Mouse (Mus musculus) hindbrain, embryonic 10.5 days (tissue): Measurements from ENCODE around the gene Defb19. TPM values are rescaled to one million over a fixed set of nuclear protein-coding genes. Genes with fewer than 3 reads are reported as not detected.
A peak's percentile ranks its signal among the peaks of the same experiment; 100 is the strongest.

ENCODE experiments used
- DNase-seq: peaks from one replicate; pipeline ENCODE4 v3.0.0-alpha.2; 2017; ENCODE audit warnings: low spot score
- H3K27ac ChIP-seq: fragments of 300-500 bp; sonication (generic); 2 replicates; pipeline ENCODE4 v1.5.1; 2016; ENCODE audit warnings: mild to moderate bottlenecking, moderate library complexity
- H3K27me3 ChIP-seq: fragments of 300-500 bp; sonication (generic); 2 replicates; pipeline ENCODE4 v1.6.1; 2016; ENCODE audit warnings: mild to moderate bottlenecking; ENCODE audit not compliant: poor library complexity, insufficient read depth, severe bottlenecking
- H3K36me3 ChIP-seq: fragments of 300-500 bp; sonication (generic); 2 replicates; pipeline ENCODE4 v1.6.1; 2016; ENCODE audit warnings: mild to moderate bottlenecking, moderate library complexity
- H3K4me1 ChIP-seq: fragments of 300-500 bp; sonication (generic); replicated peaks from 2 replicates; pipeline ENCODE4 v1.6.1; 2016; ENCODE audit warnings: mild to moderate bottlenecking
- H3K4me3 ChIP-seq: fragments of 300-500 bp; sonication (generic); 2 replicates; pipeline ENCODE4 v1.5.1; 2016; ENCODE audit warnings: mild to moderate bottlenecking, moderate library complexity
- H3K9me3 ChIP-seq: fragments of 300-500 bp; sonication (generic); 2 replicates; pipeline ENCODE4 v1.6.1; 2016; ENCODE audit warnings: mild to moderate bottlenecking, moderate library complexity
- WGBS: fragments of 180-500 bp; shearing (Covaris S2); methylation state at CpG from one replicate; pipeline ENCODE4 v1.1.7; 2016; 5-methylcytosine and 5-hydroxymethylcytosine counted together
- polyA plus RNA-seq: library from polyadenylated mRNA; unstranded; fragments of >200 nt; fragmentation: Nextera tagmentation; extraction: Ambion mirVana; gene quantifications from 2 replicates; pipeline ENCODE4 v1.2.1, GENCODE M21; 2016

Defb19 gene
- polyA plus RNA-seq, 1 experiment from 2014 or later, result not detected

GRCm38 (mm10) chr2:152612193-152612592, 32.1 kb upstream of the Defb19 start:
- H3K4me3 ChIP-seq, result no peak overlapping the region
- peaks cover 10% of the 10 kb centered on the region for H3K4me1 ChIP-seq
- WGBS, result 34% methylated on average over 7 of the region's 8 CpGs
- no peak overlapping the region for H3K27ac ChIP-seq
- 0 out of 2 replicates have a peak, but pooled peaks cover 3% of the 10 kb centered on the region for H3K9me3 ChIP-seq
- no peaks in the 10 kb centered on the region for H3K27me3 ChIP-seq
- peak; percentile 24 for DNase-seq
- H3K36me3 ChIP-seq, result no peaks in the 10 kb centered on the region

- Histone ChIP-seq H3K36me3 (no peaks in the 10 kb centered on the region), H3K27me3 (no peaks in the 10 kb centered on the region), H3K4me3 (no peak overlapping the region), H3K27ac (no peak overlapping the region), H3K9me3 (0 out of 2 replicates have a peak, but pooled peaks cover 3% of the 10 kb centered on the region), H3K4me1 (peaks cover 10% of the 10 kb centered on the region)
- no peak for DNase-seq
- WGBS, result 100% methylated on average over 1 of the region's 1 CpGs
Measured at GRCm38 (mm10) chr2:152608719-152609118, 28.6 kb upstream of the Defb19 start.

- 77% methylated on average over 6 of the region's 6 CpGs for WGBS
- no peak for DNase-seq
- 0 out of 2 replicates have a peak, but pooled peaks cover 3% of the 10 kb centered on the region for H3K9me3 ChIP-seq
Measured at GRCm38 (mm10) chr2:152607746-152608145, 27.6 kb upstream of the Defb19 start.

GRCm38 (mm10) chr2:152604057-152604456, 23.9 kb upstream of the Defb19 start, which contains the start of gene Defb36:
Gene Defb36, plus strand, starts transcription at chr2:152604327.
- no peaks in the 10 kb centered on the region for H3K27me3 ChIP-seq
- H3K9me3 ChIP-seq, result 0 out of 2 replicates have a peak, but pooled peaks cover 3% of the 10 kb centered on the region
- DNase-seq, result peak; percentile 26
- H3K36me3 ChIP-seq, result no peaks in the 10 kb centered on the region
- H3K4me3 ChIP-seq, result no peak within 1 kb of the TSS
- 85% methylated on average over 15 of the region's 15 CpGs for WGBS
- H3K4me1 ChIP-seq, result no peaks in the 10 kb centered on the region
- no peak within 1 kb of the TSS for H3K27ac ChIP-seq

More at GRCm38 (mm10) chr2:152607746-152608145, 27.6 kb upstream of the Defb19 start:
- Histone ChIP-seq H3K4me3 (no peak overlapping the region), H3K27me3 (no peaks in the 10 kb centered on the region), H3K27ac (no peak overlapping the region), H3K36me3 (no peaks in the 10 kb centered on the region), H3K4me1 (peaks cover 10% of the 10 kb centered on the region)

GRCm38 (mm10) chr2:152601275-152601960, 21.3 kb upstream of the Defb19 start:
- 75% methylated on average over 4 of the region's 4 CpGs for WGBS
- no peaks in the 10 kb centered on the region for H3K36me3 ChIP-seq
- no peak for DNase-seq

GRCm38 (mm10) chr2:152600076-152600475, 20.0 kb upstream of the Defb19 start:
- WGBS, result 90% methylated on average over 6 of the region's 6 CpGs

More at GRCm38 (mm10) chr2:152601275-152601960, 21.3 kb upstream of the Defb19 start:
- Histone ChIP-seq H3K27ac (no peak overlapping the region), H3K4me3 (no peak overlapping the region), H3K9me3 (no peaks in the 10 kb centered on the region), H3K27me3 (no peaks in the 10 kb centered on the region), H3K4me1 (no peaks in the 10 kb centered on the region)

GRCm38 (mm10) chr2:152599299-152599698, 19.2 kb upstream of the Defb19 start, which contains the start of gene Defb45:
Gene Defb45, minus strand, starts transcription at chr2:152599399.
- Histone ChIP-seq H3K4me1 (no peaks in the 10 kb centered on the region), H3K9me3 (no peaks in the 10 kb centered on the region), H3K4me3 (no peak within 1 kb of the TSS), H3K27me3 (no peaks in the 10 kb centered on the region), H3K36me3 (no peaks in the 10 kb centered on the region), H3K27ac (no peak within 1 kb of the TSS)
- 71% methylated on average over 7 of the region's 7 CpGs for WGBS
- DNase-seq, result no peak

More at GRCm38 (mm10) chr2:152600076-152600475, 20.0 kb upstream of the Defb19 start:
- H3K27me3 ChIP-seq, result no peaks in the 10 kb centered on the region
- H3K9me3 ChIP-seq, result no peaks in the 10 kb centered on the region
- H3K36me3 ChIP-seq, result no peaks in the 10 kb centered on the region
- no peaks in the 10 kb centered on the region for H3K4me1 ChIP-seq
- no peak for DNase-seq
- no peak overlapping the region for H3K27ac ChIP-seq
- H3K4me3 ChIP-seq, result no peak overlapping the region

- no peaks in the 10 kb centered on the region for H3K27me3 ChIP-seq
- no peaks in the 10 kb centered on the region for H3K36me3 ChIP-seq
- H3K9me3 ChIP-seq, result no peaks in the 10 kb centered on the region
- no peaks in the 10 kb centered on the region for H3K4me1 ChIP-seq
- DNase-seq, result no peak
- no peak overlapping the region for H3K4me3 ChIP-seq
- H3K27ac ChIP-seq, result no peak overlapping the region
- WGBS, result 49% methylated on average over 6 of the region's 6 CpGs
Measured at GRCm38 (mm10) chr2:152589021-152589420, 8.9 kb upstream of the Defb19 start.

GRCm38 (mm10) chr2:152588450-152588849, 8.3 kb upstream of the Defb19 start:
- Histone ChIP-seq H3K4me3 (no peak overlapping the region), H3K36me3 (no peaks in the 10 kb centered on the region), H3K9me3 (no peaks in the 10 kb centered on the region), H3K4me1 (no peaks in the 10 kb centered on the region), H3K27ac (no peak overlapping the region), H3K27me3 (no peaks in the 10 kb centered on the region)
- DNase-seq, result no peak
- 61% methylated on average over 2 of the region's 2 CpGs for WGBS

GRCm38 (mm10) chr2:152586926-152587560, 6.9 kb upstream of the Defb19 start:
- peak; percentile 18 for DNase-seq
- Histone ChIP-seq H3K4me1 (no peaks in the 10 kb centered on the region), H3K36me3 (no peaks in the 10 kb centered on the region), H3K27ac (no peak overlapping the region), H3K4me3 (no peak overlapping the region), H3K9me3 (no peaks in the 10 kb centered on the region), H3K27me3 (no peaks in the 10 kb centered on the region)
- WGBS, result 78% methylated on average over 4 of the region's 4 CpGs

- Histone ChIP-seq H3K9me3 (no peaks in the 10 kb centered on the region), H3K27ac (no peak overlapping the region), H3K27me3 (no peaks in the 10 kb centered on the region), H3K4me3 (no peak overlapping the region), H3K36me3 (no peaks in the 10 kb centered on the region), H3K4me1 (peaks cover 2% of the 10 kb centered on the region; the same call in 1 of the 2 replicates)
- 91% methylated on average over 11 of the region's 11 CpGs for WGBS
- no peak for DNase-seq
Measured at GRCm38 (mm10) chr2:152580612-152581011, 500 bp upstream of the Defb19 start.

- no peaks in the 10 kb centered on the region for H3K9me3 ChIP-seq
- H3K27me3 ChIP-seq, result no peaks in the 10 kb centered on the region
- H3K36me3 ChIP-seq, result no peaks in the 10 kb centered on the region
- 89% methylated on average over 8 of the region's 8 CpGs for WGBS
- DNase-seq, result no peak
- H3K27ac ChIP-seq, result no peak overlapping the region
- H3K4me1 ChIP-seq, result no peaks in the 10 kb centered on the region; the same call in 1 of the 2 replicates
- H3K4me3 ChIP-seq, result no peak overlapping the region
Measured at GRCm38 (mm10) chr2:152573484-152573883, 6.6 kb downstream of the Defb19 start.
